Mouse (Mus musculus) megakaryocyte, adult 5-6 weeks (primary cell): ENCODE measurements around the gene Gm28845. TPM values are rescaled to one million over a fixed set of nuclear protein-coding genes. Genes with fewer than 3 reads are reported as not detected.

Source experiments
- ATAC-seq: 2 replicates; pipeline ENCODE4 v1.8.0; 2016; ENCODE audit warnings: mild to moderate bottlenecking, inconsistent platforms; ENCODE audit not compliant: poor library complexity, severe bottlenecking
- total RNA-seq, 2 experiments: library from RNA; stranded (forward) in 1 of 2; stranded (reverse) in 1 of 2; fragments of 153-499, 151-499 nt in 1 of 2; fragments of 221-1000, 200-1000 nt in 1 of 2; gene quantifications; 2 replicates each; pipeline versions ENCODE4 v1.2.3 to v1.2.4; 2015 to 2017

The Gm28845 gene
- total RNA-seq (2015) = not detected in 2 replicates
- total RNA-seq (2017) = not detected in 2 replicates

DNA sequence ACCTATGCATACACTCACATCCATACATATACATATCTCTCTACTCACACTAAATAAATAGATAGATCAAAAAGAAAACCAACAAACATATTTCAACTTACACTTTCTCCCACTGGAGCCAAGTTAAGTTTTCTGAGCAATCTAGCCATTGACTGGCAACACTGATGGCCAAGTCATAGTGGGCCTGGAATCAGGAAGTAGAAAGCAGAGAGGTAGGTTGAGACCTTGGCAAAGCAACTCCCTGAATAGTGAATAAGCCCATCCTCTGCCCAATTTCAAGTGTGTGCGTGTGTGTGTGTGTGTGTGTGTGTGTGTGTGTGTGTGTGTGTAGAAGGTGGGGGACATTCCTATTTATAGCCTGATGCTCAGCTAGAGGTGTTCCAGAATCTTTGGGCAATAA lies at the start of gene Gm28845:
Gm28845 (minus strand) TSS at position 121 of the 400 bp plus-strand sequence.
- ATAC-seq = no peak

DNA sequence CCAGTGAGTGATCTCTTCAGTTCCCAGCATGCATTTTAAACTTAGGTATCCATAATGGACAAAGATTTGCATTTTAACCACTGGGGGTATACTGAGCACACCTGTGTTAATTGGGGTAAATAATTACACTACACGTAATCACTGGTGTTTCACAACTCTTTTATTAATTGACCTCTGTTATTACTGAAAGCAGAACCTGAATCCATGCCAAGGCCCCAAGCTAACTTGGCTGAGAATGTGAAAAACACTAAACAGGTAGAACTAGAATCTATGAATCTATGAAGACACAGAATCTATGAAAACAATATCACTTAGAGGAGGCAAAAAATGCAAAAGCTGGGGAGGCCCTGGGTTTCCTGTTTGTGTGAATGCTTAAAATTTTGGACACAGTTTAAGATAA lies 48.1 kb upstream of the Gm28845 start:
- no peak for ATAC-seq

DNA sequence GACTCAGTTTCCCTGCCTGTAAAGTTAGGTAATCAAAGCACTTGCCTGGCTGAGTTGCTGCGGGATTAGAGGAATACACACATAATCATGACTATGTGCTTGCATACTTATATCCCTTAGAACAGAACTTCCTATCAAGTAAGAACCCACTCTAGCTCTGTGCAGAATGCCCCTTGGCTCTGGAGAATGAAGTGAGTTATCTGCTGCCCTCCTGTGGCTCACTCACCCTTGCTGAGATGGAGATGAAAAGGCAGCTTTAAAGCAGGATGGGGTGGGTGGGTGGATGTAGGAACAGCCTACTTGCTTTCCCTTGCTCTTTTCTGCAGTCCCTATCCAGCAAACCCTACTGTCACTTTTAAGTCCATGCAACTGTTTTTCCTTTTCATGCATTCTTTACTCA lies 42.9 kb upstream of the Gm28845 start:
- ATAC-seq = no peak

DNA sequence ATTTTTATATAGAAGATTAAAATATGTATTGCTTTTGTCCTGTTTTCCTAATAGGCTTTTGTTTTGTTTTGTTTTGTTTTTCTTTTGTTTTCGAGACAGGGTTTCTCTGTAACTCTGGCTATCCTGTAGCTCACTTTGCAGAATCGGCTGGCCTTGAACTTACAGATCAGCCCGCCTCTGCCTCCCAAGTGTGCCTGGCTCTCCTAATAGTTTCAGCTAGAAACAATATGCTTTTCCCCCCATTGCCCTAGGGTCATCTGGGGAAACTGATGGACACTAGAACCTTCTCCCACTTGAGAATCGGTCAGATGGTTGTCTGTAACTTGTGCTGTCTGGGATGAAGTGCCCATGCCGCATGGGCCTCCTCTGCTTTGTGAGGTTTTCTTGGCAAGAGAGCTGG lies 36.8 kb upstream of the Gm28845 start:
- no peak for ATAC-seq

DNA sequence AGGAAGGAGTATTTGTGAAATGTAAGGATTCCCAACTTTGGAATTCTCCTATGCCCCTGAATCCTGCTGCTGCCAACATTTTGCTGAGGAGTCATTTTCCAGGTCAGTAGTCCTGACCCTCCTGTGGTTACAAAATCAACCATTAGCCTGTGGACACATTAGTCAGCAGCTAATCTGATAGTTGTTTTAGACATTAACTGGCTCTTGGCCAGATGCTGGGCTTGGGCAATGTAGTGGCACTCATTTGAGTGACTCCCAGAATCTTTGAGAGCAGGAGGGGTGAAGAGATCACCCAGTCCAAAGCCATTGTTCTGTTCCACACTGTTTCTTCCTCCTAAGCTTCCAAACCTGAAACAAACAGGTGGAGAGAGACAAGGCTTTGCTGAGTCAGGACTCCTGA lies 35.5 kb upstream of the Gm28845 start:
- no peak for ATAC-seq

DNA sequence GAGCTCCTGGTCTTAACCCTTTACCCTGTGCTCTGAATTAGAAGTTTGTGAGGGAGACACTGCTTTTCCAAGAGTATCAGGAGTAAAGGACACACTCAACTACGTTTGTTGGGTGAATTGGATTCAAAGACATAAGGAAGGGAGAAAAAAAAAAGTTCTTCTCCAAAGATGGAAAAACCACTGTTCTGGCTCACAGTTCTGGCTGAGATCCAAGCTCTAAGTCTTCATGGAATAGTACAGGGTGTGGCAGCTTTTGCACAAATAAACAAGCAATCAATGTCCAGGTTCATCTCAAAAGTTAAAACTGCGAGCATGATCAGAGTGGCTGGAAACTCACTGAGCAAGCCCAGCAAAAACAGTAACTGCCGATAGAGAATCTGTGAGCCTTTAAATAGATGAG lies 28.6 kb upstream of the Gm28845 start:
- no peak for ATAC-seq

DNA sequence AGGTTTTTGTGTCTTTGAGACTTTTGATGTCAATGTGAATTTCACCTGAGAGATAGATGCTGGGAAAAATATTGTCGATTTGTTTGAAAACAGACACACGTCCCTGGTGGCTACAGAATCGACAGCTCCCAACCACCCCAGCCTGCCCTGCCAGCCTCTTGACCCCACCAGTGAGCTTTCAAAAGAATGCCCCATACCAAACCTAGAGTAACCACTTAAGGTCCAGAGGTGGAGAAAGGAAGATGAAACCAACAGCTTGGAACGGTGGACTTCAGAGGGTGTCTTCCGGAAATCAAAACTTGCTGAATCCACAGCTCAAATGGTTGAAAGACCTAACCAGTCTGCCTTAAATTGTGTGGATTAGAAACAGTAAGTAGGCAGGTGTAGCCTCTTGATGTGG lies 28.0 kb upstream of the Gm28845 start:
- ATAC-seq = no peak

DNA sequence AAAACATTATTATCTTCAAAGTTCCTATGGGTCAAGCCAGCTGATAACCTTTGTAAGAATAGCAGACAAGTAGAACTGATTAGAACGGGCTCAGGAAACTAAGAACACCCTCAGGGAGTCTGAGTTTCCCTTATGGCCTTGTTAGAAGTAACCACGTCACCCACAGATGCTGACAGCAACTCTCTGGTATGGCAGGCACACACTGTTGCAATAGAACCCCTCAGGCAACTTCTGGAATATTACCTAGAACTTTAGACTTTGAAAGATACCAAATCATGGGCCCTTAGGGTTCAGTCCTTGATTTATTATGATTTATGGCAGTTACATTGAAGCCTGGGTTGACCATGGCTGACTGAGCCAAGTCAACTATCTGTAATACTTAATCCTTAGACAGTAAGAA lies 27.2 kb upstream of the Gm28845 start:
- ATAC-seq = no peak

DNA sequence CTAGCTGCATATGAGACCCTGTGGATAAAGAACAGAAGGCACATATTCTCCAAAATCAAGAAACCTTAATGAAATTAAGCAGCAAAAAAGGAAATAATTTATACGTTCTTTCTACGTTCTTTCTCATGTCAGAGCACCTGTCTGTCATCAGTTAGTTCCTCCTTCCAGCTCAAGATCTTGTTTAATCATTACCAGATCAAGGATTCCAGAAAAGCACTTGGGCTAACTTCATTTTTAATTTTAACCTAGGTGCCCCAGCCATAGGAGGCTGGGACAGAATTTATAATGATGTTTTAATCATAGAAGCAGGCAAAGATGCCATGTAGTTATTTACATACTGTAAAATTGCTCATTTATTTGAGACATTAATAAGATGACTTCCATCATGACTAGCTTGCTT lies 25.4 kb upstream of the Gm28845 start:
- ATAC-seq = no peak

DNA sequence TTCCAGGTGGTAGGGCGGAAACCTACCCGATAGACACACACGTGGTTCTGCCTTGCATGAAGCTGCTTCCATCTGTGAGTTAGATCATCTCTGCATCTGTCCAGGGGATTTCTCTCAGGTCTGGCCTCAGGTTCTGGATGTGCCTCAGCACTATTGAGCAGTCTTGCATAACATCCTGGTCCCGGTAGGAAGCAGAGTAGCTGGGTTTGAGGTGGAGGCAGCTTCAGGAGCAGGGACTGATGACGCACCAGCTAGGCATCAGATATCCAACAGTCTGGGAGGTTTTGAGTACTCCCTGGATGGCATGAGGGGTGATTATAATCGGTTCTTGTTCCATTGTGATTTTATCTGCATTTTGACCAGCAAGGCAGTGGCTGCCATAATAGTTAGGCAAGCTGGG lies 18.2 kb upstream of the Gm28845 start:
- ATAC-seq = no peak

DNA sequence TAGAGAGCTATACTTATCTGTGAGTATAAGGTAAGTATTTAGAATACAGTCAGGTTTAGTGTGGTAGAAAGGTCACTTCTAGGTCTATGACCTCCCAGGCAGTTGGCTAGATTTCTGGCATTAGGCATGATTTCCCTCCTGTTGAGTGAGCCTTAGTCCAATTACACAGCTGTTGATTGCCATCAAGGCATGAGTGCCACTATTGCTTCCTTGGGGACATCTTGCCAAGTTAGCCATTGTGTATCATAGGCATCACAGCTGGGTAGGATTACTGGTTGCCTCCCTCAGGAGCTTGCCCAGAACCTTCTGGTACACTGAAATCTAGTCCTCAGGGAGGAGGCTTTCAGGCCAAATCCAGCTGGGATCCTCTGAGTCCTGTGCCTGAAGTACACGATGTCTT lies 13.5 kb upstream of the Gm28845 start:
- ATAC-seq = no peak

DNA sequence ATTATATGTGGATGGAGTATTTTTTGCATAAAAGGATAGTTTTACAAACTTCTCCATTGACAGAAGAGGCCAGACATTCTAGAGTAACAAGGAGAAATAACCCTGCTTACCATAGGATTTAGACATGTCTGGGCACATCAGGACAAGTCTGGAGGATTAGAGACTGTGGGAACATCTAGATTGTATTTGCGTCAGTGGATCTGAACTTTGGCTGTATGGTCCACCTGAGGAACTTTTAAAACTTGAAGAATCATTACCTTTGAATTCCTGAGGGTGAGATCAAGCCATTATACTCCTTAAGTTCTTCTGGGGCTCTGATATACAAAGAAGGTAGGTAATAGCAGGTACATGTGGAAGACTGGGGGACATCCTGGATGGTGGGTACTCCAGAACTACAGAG lies 12.3 kb upstream of the Gm28845 start:
- ATAC-seq = no peak

DNA sequence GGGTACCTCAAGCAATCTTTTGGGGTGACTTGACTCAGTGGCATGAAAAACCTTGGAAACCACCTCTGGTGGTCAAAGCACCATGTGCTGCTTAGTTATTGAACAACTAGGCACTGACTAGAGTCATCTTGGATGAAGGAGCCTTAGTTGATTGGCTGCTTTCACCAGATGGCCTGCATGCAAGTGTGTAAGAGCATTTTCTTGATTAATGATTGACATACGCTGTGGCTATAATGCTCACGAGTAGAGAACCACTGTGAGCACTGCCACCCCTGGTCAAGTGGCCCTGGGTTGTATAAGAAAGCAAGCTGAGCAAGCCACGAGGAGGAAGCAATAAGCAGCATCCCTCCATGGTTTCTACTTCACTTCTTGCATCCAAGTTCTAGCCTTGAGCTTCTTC lies 10.9 kb upstream of the Gm28845 start:
- no peak for ATAC-seq

DNA sequence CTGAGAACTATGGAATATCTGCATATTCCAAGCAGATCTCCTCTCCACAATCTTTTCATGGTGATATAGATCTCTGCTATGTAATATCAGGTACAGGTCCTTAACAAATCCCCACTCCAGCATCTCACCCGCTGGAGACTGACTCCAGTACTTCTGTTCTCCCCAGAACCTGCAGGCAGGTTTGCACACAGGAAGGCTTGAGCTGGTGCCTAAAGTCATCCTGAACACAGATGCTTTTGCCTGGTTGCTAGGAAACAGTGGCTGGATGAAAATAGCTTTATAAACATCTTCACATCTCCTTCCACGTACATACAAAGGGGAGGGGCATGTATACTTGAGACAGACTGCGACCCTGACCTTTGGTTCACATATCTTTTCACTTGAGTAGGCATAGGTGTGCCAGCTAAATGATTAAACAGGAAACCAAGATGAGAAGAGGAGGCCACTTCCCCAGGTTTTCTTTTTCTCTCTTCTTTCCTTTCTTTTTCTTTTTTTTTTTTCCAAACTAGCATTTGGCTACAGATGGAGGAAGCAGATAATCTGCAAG lies 10.3 kb upstream of the Gm28845 start:
- no peak for ATAC-seq

DNA sequence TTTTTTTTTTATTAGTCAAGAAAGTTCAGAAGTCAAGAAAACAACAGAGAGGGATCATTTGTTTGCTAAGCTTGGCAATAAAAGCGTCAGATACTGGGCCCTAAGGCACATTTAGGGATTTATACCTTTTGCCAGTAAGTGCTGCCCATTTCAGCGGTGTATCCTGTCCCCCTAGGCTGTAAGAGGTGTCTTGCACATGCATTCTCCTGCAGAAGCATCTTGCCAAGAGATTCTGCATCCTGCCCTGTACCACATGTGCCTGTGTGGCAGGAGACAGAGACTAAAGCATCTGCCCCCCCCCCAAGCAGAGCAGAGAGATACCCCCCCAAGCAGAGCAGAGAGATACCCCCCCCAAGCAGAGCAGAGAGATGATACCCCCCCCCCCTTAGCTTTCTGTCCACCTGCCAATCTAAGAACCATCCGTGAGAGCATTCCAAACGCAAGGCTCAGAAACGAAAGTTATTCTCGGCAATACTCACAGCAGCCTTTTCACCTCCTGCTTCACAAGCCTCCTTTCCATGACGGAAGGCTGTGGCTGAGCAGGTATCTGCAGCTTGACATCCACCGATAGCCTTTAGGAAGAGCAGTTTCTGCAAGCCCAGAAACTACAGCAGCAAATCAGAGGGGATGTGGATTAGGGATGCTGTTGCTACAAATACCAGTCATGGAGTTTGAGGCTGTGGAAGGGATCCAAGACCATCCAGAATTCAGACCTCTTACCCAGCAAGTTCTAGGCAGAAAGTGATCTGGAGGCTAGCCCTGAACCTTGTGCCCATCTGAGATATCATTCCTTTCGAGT lies 3.4 kb upstream of the Gm28845 start, which contains the start of gene D630023F18Rik:
D630023F18Rik (minus strand) TSS at position 641 of the 799 bp plus-strand sequence.
- no peak for ATAC-seq

DNA sequence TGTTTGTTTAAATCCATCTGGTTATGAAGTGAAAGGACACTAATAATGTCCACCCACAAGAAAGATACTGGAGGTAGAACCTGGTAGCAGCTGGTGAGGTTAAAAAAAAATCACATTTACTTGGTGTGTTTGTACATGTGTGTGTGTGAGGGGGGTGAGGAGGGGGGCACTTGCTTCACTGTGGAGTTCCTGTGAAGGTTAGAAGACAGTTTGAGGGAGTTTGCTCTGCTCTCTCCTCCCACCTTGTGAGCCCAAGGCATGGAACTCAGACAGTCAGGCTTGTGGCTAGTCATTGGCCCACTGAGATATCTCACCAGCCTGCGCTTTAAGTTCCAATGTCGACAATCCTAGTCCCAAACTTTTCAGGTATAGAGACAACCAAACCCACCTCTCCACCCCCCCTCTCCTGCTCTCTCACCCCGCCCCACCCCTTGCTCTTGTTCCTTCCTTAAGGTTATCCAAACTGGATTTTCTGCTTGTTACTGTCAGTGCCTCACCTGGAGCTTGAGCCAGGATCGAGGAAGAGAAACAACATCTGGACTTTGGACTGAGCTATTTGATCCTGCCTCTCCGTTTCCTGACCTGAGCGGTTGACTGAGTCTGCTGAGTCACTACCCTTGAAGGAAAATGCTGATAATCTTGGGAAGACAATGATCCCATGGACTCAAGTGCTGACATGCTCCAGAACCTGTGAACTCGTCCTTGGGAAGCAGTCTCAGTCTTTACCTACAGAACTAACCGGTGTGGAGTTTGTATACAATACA lies 1.0 kb downstream of the Gm28845 start:
- no peak for ATAC-seq

DNA sequence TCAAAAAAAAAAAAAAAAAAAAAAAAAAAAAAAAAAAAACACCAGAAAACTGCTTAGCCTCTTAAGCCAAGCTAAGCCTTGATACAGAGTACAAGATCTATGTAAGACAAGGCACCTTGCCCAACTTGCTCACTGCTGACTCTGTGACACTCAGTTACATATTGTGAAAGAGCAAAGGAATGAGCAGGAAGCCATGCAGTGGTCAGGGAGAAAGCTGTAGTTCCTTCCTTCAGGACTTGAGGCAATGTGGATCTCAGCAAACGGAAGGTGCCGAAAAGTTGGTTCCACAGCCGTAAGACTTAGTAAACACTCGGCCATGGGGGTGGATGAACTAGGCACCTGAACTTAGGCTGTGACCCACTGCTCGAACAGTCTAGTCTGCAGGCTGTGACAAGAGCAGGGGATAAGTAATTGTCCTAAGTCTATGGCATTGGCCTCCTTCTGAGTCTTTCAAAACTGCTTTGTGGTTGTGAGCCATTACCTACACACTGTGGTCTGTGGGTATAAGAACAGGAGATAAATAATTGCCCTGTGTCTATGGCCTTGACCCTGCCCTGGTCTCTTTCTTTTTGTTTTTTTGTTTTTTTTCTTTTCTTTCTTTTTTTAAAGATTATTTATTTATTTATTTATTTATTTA lies 5.7 kb downstream of the Gm28845 start:
- ATAC-seq = peak; percentile 67

DNA sequence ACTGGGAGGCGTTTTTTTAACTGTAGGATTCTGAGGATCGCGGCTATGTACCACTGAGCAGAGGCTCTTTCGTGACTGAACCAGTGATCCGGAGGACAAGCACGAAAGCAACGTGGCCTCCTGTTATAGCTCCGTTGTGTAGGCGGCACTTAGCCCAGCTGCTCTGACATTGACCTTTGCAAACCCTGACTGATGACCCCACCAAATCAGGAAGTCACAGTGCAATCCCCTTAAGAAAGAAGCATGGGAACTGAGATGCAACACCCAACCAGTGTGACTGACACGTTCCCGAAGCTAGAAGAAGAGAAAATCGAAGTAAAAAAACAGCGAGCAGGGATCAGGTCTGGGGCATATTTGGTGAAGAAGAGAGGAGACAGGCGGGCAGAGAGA lies 6.6 kb downstream of the Gm28845 start:
- ATAC-seq = peak; percentile 73

DNA sequence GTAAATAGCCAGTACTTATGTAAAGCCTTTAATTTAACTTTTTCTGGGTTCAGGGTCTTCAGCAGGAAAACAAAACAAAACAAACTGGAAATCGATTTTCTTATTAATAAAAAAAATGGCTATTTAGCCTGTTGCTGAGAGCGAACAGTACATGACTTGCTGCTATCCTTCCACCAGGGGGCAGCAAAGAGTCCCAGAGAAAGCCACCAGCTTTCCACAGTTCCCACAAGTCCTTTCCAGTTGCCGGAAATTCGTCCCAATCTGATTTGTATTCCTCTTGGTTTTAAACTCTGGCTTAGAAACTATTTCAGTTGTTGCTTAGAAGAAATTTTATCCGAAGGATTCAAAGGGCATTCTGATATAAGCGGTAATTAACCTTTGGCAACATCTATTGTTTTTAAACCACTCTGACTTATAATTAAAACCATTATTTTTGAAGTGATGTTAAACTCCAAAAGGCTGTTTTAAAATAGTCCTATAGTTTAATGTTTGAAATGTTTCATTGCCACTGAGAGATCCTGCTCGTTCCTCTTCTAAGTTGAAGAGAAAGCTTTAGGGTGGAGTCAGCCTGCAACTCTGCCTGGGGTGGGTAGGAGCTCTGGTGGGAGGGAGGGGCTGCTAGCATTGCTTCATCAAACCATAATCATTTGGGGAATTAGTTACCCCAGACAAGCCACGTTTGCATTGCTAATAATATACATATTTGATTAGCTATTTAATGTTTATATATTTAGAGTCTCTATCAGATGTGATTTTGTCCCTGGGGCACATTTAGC lies 7.1 kb downstream of the Gm28845 start:
- peak; percentile 40 for ATAC-seq

DNA sequence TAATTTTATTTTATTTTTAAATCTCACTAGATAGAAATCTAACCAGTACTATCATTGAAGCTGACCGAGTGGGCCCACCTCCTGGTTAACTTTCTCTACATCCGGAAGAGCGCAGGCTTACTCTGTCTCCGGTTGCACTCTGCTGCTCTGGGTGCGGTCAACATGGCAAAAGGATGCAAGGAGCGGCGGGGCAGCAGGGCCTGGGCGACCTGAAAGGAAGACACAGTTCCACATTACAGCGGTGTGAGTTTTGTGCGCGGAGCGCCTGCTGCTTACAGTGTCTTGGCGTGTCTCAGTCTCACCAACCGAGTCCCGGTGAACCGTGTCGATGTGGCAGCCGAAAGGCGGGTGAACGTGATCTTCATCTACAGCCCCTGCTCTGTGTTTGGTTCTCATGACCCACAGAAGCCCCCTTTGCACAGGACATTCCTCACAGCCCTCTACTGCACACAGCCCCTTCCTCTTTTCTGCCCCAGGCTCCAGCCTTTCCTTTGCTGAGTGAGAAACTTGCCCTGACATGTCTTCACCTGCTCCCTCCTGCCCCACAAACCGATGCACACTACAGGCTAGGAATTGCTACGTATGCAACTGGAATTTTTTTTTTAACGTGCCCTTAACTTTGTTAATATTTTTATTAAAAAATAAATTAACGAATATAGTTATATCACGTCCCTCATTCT lies 9.5 kb downstream of the Gm28845 start:
- ATAC-seq = no peak
